Mouse (Mus musculus): ENCODE measurements around the gene Wdr59. TPM values are rescaled to one million over a fixed set of nuclear protein-coding genes. Genes with fewer than 3 reads are reported as not detected.
A peak's percentile ranks its signal among the peaks of the same experiment; 100 is the strongest.

The Wdr59 gene
- 4.8 and 5.4 TPM in 2 replicates for total RNA-seq (2014; rRNA removed)
- polyA plus RNA-seq (2012; rRNA removed): 4.9 and 5.3 TPM in 2 replicates

DNA sequence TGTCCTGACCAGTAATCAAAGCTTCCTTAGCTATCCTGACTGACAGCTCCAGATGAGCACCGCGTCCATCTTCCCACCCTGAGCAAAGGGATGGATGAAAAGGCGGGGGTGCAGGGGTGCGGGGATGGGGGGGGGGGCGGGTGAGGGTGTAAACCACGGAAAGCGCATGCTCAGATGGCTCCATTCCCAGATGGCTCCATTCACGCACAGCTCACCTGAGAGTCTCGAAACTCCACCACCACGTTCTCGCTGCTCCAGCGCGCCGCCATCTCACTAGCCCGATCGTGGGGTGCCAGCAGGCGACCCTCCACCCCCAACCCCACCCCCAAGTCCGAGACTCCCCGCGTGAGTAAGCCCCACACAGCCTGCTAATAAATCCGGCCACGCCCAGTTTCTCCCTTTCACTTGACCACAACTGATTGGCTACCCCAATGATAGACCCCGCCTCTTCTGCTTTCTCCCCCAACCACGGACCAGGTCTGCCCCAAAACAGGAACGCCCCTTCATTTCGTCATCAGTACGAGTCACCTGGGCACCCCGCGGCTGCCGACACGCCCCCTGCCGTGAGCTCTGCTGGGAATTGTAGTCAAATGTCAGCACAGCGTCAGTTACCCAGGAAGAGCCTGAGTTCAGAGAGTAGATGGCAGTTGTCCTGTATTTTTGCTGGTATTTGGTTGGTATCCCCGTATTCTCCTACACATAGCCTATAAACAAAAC lies at the start of gene Wdr59:
Gene Wdr59 (minus strand): TSS at position 380 of the 717 bp plus-strand sequence.
- 0 out of 2 replicates have a peak within 1 kb of the TSS, but pooled peaks have one; percentile 25 for H3K27ac ChIP-seq (replicated peaks; ENCODE audit: insufficient read depth, low read depth, low read length)
- TF ChIP-seq CTCF (IDR thresholded peaks at IDR 0.05; ENCODE audit: low read depth, low read length) (no peak), POLR2A (IDR thresholded peaks at IDR 0.05; ENCODE audit: extremely low read depth, insufficient read depth, low read length) (no peak)

GRCm38 (mm10) chr8:111571661-111572060 lies 49.8 kb upstream of the Wdr59 start:
- 87% methylated on average over 10 of the region's 10 CpGs for WGBS
- Histone ChIP-seq H3K27ac (replicated peaks; ENCODE audit: insufficient read depth, low read depth, low read length) (no peak overlapping the region), H3K4me1 (ENCODE audit: control insufficient read depth, insufficient read depth, low read length) (peaks cover 8% of the 10 kb centered on the region)

More for the DNA sequence above, at the start of gene Wdr59:
- H3K36me3 ChIP-seq (ENCODE audit: control insufficient read depth, insufficient read depth, low read length): no peaks in the 10 kb centered on the region
- H3K27me3 ChIP-seq (ENCODE audit: control insufficient read depth, insufficient read depth, low read length): no peaks in the 10 kb centered on the region
- under 1% methylated on average over 34 of the region's 34 CpGs for WGBS
- H3K4me3 ChIP-seq (ENCODE audit: insufficient read depth, low read depth, low read length): peak within 1 kb of the TSS; percentile 91
- peaks cover 16% of the 10 kb centered on the region; the same call in 1 of the 2 replicates for H3K79me2 ChIP-seq (ENCODE audit: control insufficient read depth, insufficient read depth, low read length)
- peaks cover 5% of the 10 kb centered on the region for H3K4me1 ChIP-seq (ENCODE audit: control insufficient read depth, insufficient read depth, low read length)
- H3K9ac ChIP-seq (ENCODE audit: low read depth, low read length): peak within 1 kb of the TSS; percentile 74
- peak; percentile 95 for DNase-seq (ENCODE audit: extremely low read depth, low read depth, low spot score)

DNA sequence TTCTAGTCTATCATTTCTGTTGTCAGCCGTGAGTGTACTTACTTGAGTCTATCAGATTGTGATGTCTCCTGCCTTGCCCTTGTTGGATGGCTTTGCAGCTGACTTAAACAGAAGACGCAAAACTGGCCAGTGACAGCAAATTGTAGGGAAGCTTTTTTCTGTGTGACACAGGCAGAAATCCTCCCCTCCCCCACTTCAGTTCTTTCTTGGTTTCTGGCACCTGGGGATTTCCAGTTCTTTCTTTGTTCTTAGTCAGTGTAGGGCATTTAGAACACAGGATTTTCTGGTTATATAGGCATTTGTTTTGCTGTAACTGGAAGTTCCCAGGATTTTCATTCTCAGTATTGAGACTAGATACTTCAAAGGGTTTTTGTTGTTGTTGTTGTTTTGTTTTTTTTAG lies 48.5 kb upstream of the Wdr59 start:
- no peak for DNase-seq (ENCODE audit: extremely low read depth, low read depth, low spot score)
- Histone ChIP-seq H3K9ac (ENCODE audit: low read depth, low read length) (no peak overlapping the region), H3K27ac (replicated peaks; ENCODE audit: insufficient read depth, low read depth, low read length) (no peak overlapping the region), H3K4me1 (ENCODE audit: control insufficient read depth, insufficient read depth, low read length) (peaks cover 8% of the 10 kb centered on the region), H3K27me3 (ENCODE audit: control insufficient read depth, insufficient read depth, low read length) (no peaks in the 10 kb centered on the region), H3K4me3 (ENCODE audit: insufficient read depth, low read depth, low read length) (no peak overlapping the region), H3K36me3 (ENCODE audit: control insufficient read depth, insufficient read depth, low read length) (0 out of 2 replicates have a peak, but pooled peaks cover under 1% of the 10 kb centered on the region), H3K79me2 (ENCODE audit: control insufficient read depth, insufficient read depth, low read length) (peaks cover 50% of the 10 kb centered on the region)
- TF ChIP-seq POLR2A (IDR thresholded peaks at IDR 0.05; ENCODE audit: extremely low read depth, insufficient read depth, low read length): no peak
- no peak for TF ChIP-seq CTCF (IDR thresholded peaks at IDR 0.05; ENCODE audit: low read depth, low read length)
- 84% methylated on average over 2 of the region's 2 CpGs for WGBS

More at GRCm38 (mm10) chr8:111571661-111572060, 49.8 kb upstream of the Wdr59 start:
- Histone ChIP-seq H3K4me3 (ENCODE audit: insufficient read depth, low read depth, low read length) (no peak overlapping the region), H3K36me3 (ENCODE audit: control insufficient read depth, insufficient read depth, low read length) (0 out of 2 replicates have a peak, but pooled peaks cover 2% of the 10 kb centered on the region), H3K9ac (ENCODE audit: low read depth, low read length) (no peak overlapping the region), H3K27me3 (ENCODE audit: control insufficient read depth, insufficient read depth, low read length) (no peaks in the 10 kb centered on the region), H3K79me2 (ENCODE audit: control insufficient read depth, insufficient read depth, low read length) (peaks cover 44% of the 10 kb centered on the region)
- DNase-seq (ENCODE audit: extremely low read depth, low read depth, low spot score): no peak
- TF ChIP-seq CTCF (IDR thresholded peaks at IDR 0.05; ENCODE audit: low read depth, low read length) (no peak), POLR2A (IDR thresholded peaks at IDR 0.05; ENCODE audit: extremely low read depth, insufficient read depth, low read length) (no peak)

DNA sequence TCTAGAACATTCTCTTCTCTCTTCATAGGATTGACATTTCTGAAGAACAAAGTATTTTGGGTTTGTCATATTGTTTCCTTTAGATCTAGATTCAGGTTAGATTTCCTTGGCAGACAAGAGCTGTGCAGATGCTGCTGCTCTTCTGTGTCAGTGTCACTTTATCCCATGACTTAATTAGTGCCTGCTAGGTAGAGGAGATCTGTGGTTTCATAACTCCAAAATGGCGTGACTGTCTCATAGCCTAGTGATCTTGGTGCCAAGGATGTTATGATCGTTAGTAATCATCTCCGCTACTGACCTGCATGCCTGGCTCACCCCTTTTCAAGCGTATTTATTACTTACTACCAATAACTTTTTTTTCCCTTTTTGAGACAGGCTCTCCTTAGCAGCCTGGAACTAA lies 48.0 kb upstream of the Wdr59 start:
- no peak overlapping the region for H3K4me3 ChIP-seq (ENCODE audit: insufficient read depth, low read depth, low read length)
- no peak for DNase-seq (ENCODE audit: extremely low read depth, low read depth, low spot score)
- H3K79me2 ChIP-seq (ENCODE audit: control insufficient read depth, insufficient read depth, low read length): peaks cover 54% of the 10 kb centered on the region
- H3K27ac ChIP-seq (replicated peaks; ENCODE audit: insufficient read depth, low read depth, low read length): no peak overlapping the region
- H3K4me1 ChIP-seq (ENCODE audit: control insufficient read depth, insufficient read depth, low read length): peaks cover 8% of the 10 kb centered on the region
- H3K27me3 ChIP-seq (ENCODE audit: control insufficient read depth, insufficient read depth, low read length): no peaks in the 10 kb centered on the region
- H3K36me3 ChIP-seq (ENCODE audit: control insufficient read depth, insufficient read depth, low read length): no peaks in the 10 kb centered on the region
- TF ChIP-seq POLR2A (IDR thresholded peaks at IDR 0.05; ENCODE audit: extremely low read depth, insufficient read depth, low read length): no peak
- TF ChIP-seq CTCF (IDR thresholded peaks at IDR 0.05; ENCODE audit: low read depth, low read length): no peak
- 79% methylated on average over 4 of the region's 4 CpGs for WGBS
- H3K9ac ChIP-seq (ENCODE audit: low read depth, low read length): no peak overlapping the region

DNA sequence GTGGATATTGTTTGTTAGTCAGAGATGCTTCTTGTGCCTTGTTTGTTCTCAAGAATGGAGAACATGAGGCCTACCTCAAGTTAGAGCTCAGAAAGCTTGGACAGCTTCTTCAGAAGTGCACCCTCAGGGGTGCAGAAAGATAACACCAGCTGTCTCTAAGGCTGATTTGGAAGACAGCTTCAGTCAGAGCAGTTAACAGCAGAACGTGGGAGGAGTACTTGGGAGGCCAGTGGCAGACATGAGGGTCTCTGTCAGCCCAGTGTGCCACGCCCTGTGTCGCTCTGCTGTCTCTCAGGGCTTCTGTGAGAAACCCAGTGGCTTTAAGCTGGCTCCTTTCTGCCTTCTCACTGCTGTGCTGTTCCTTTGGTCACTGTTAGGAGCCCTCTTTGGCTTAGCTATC lies 46.1 kb upstream of the Wdr59 start:
- H3K9ac ChIP-seq (ENCODE audit: low read depth, low read length): no peak overlapping the region
- no peak for TF ChIP-seq CTCF (IDR thresholded peaks at IDR 0.05; ENCODE audit: low read depth, low read length)
- H3K4me3 ChIP-seq (ENCODE audit: insufficient read depth, low read depth, low read length): no peak overlapping the region
- WGBS: 85% methylated on average over 3 of the region's 3 CpGs
- no peaks in the 10 kb centered on the region for H3K27me3 ChIP-seq (ENCODE audit: control insufficient read depth, insufficient read depth, low read length)
- H3K79me2 ChIP-seq (ENCODE audit: control insufficient read depth, insufficient read depth, low read length): peaks cover 53% of the 10 kb centered on the region; the same call in 1 of the 2 replicates
- H3K36me3 ChIP-seq (ENCODE audit: control insufficient read depth, insufficient read depth, low read length): no peaks in the 10 kb centered on the region
- DNase-seq (ENCODE audit: extremely low read depth, low read depth, low spot score): no peak
- peaks cover 8% of the 10 kb centered on the region for H3K4me1 ChIP-seq (ENCODE audit: control insufficient read depth, insufficient read depth, low read length)
- H3K27ac ChIP-seq (replicated peaks; ENCODE audit: insufficient read depth, low read depth, low read length): no peak overlapping the region

DNA sequence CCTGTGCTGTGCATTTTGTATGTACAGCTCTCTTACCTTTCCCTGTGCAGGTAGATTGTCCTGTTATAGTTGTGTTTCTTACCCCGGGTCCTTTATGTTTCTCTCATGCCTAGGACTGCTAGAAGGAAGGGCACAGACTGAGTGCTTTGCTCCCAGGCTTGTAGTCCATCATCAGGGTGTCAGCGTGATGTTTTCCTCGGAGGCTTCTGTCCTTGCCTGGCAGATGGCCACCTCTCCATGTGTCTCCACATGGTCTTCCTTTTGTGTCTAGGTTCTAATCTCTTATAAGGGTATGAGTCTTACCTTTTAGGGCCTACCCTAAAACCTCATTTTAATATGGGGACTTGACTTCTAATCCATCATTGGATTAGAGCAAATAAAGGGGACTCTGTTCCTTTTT lies 45.7 kb upstream of the Wdr59 start:
- TF ChIP-seq POLR2A (IDR thresholded peaks at IDR 0.05; ENCODE audit: extremely low read depth, insufficient read depth, low read length): no peak
- no peak for TF ChIP-seq CTCF (IDR thresholded peaks at IDR 0.05; ENCODE audit: low read depth, low read length)
- Histone ChIP-seq H3K4me1 (ENCODE audit: control insufficient read depth, insufficient read depth, low read length) (peaks cover 7% of the 10 kb centered on the region), H3K27ac (replicated peaks; ENCODE audit: insufficient read depth, low read depth, low read length) (no peak overlapping the region), H3K9ac (ENCODE audit: low read depth, low read length) (no peak overlapping the region), H3K36me3 (ENCODE audit: control insufficient read depth, insufficient read depth, low read length) (no peaks in the 10 kb centered on the region), H3K4me3 (ENCODE audit: insufficient read depth, low read depth, low read length) (no peak overlapping the region), H3K79me2 (ENCODE audit: control insufficient read depth, insufficient read depth, low read length) (peaks cover 50% of the 10 kb centered on the region; the same call in 1 of the 2 replicates), H3K27me3 (ENCODE audit: control insufficient read depth, insufficient read depth, low read length) (no peaks in the 10 kb centered on the region)
- whole genome bisulfite sequencing: 74% methylated on average over 3 of the region's 3 CpGs
- no peak for DNase-seq (ENCODE audit: extremely low read depth, low read depth, low spot score)

Measured in liver, adult 2 months (tissue).